Mouse (Mus musculus): Measurements from ENCODE around the gene Copg2. TPM values are rescaled to one million over a fixed set of nuclear protein-coding genes. Genes with fewer than 3 reads are reported as not detected.

Copg2 gene
- total RNA-seq, 4 experiments from 2014 or later, result 38.2 to 41.3 (median 39.9) TPM

GRCm38 (mm10) chr6:30734988-30735727 lies 161.4 kb downstream of the Copg2 start:
- peak; percentile 4 for DNase-seq (ENCODE audit: low spot score)

GRCm38 (mm10) chr6:30734465-30734864 lies 162.1 kb downstream of the Copg2 start:
- no peak for DNase-seq (ENCODE audit: low spot score)

- no peak for DNase-seq (ENCODE audit: low spot score)
Observed at GRCm38 (mm10) chr6:30732571-30733130, 163.9 kb downstream of the Copg2 start.

- no peak for DNase-seq (ENCODE audit: low spot score)
Observed at GRCm38 (mm10) chr6:30730301-30730971, 166.2 kb downstream of the Copg2 start.

GRCm38 (mm10) chr6:30723331-30723730 lies 173.3 kb downstream of the Copg2 start, which contains the start of gene Mest:
Mest (plus strand) TSS chr6:30723547.
- no peak for DNase-seq (ENCODE audit: low spot score)

GRCm38 (mm10) chr6:30722385-30723164 lies 174.0 kb downstream of the Copg2 start:
- DNase-seq (ENCODE audit: low spot score), result no peak

GRCm38 (mm10) chr6:30716796-30717195 lies 179.8 kb downstream of the Copg2 start:
- DNase-seq (ENCODE audit: low spot score), result no peak

GRCm38 (mm10) chr6:30714891-30715471 lies 181.6 kb downstream of the Copg2 start:
- DNase-seq (ENCODE audit: low spot score), result no peak

- no peak for DNase-seq (ENCODE audit: low spot score)
Observed at GRCm38 (mm10) chr6:30713896-30714295, 182.7 kb downstream of the Copg2 start.

GRCm38 (mm10) chr6:30713455-30713854 lies 183.1 kb downstream of the Copg2 start:
- DNase-seq (ENCODE audit: low spot score), result no peak

GRCm38 (mm10) chr6:30712484-30712883 lies 184.1 kb downstream of the Copg2 start:
- no peak for DNase-seq (ENCODE audit: low spot score)

- no peak for DNase-seq (ENCODE audit: low spot score)
Observed at GRCm38 (mm10) chr6:30711365-30711763, 185.2 kb downstream of the Copg2 start.

- no peak for DNase-seq (ENCODE audit: low spot score)
Observed at GRCm38 (mm10) chr6:30710371-30711364, 185.9 kb downstream of the Copg2 start.

GRCm38 (mm10) chr6:30709115-30709514 lies 187.5 kb downstream of the Copg2 start:
- DNase-seq (ENCODE audit: low spot score), result no peak

GRCm38 (mm10) chr6:30703977-30704602 lies 192.5 kb downstream of the Copg2 start:
- DNase-seq (ENCODE audit: low spot score), result no peak

GRCm38 (mm10) chr6:30703476-30703875 lies 193.1 kb downstream of the Copg2 start:
- DNase-seq (ENCODE audit: low spot score), result no peak

- no peak for DNase-seq (ENCODE audit: low spot score)
Observed at GRCm38 (mm10) chr6:30702881-30703280, 193.7 kb downstream of the Copg2 start.

GRCm38 (mm10) chr6:30700182-30700581 lies 196.4 kb downstream of the Copg2 start:
- peak; percentile 51 for DNase-seq (ENCODE audit: low spot score)

GRCm38 (mm10) chr6:30698036-30698435 lies 198.6 kb downstream of the Copg2 start:
- DNase-seq (ENCODE audit: low spot score), result no peak
